Mouse (Mus musculus): Measurements from ENCODE around the gene Mucl3.
A peak's percentile ranks its signal among the peaks of the same experiment; 100 is the strongest.

Gene Mucl3

GRCm38 (mm10) chr17:35649429-35649828 is 5.9 kb upstream of the Mucl3 start:
- Histone ChIP-seq H3K9me3 (ENCODE audit: low read length) (no peaks in the 10 kb centered on the region; the same call in 1 of the 2 replicates), H3K36me3 (ENCODE audit: insufficient read depth, low read length) (peaks cover 2% of the 10 kb centered on the region; the same call in 1 of the 2 replicates), H3K4me1 (replicated peaks; ENCODE audit: low read depth, low read length) (peaks cover 37% of the 10 kb centered on the region), H3K4me3 (replicated peaks; ENCODE audit: low read length) (no peak overlapping the region), H3K27me3 (ENCODE audit: insufficient read depth, low read length) (peaks cover 31% of the 10 kb centered on the region)
- no peak for TF ChIP-seq POU5F1 (IDR thresholded peaks at IDR 0.05; ENCODE audit: borderline replicate concordance, low read length)
- TF ChIP-seq CTCF (conservative IDR thresholded peaks at IDR 0.05; ENCODE audit: low read length), result no peak
- no peak for TF ChIP-seq NANOG (IDR thresholded peaks at IDR 0.05; ENCODE audit: borderline replicate concordance, low read length)

- TF ChIP-seq POU5F1 (IDR thresholded peaks at IDR 0.05; ENCODE audit: borderline replicate concordance, low read length) (no peak), NANOG (IDR thresholded peaks at IDR 0.05; ENCODE audit: borderline replicate concordance, low read length) (no peak), CTCF (conservative IDR thresholded peaks at IDR 0.05; ENCODE audit: low read length) (no peak)
- no peaks in the 10 kb centered on the region for H3K9me3 ChIP-seq (ENCODE audit: low read length)
- no peak overlapping the region for H3K4me3 ChIP-seq (replicated peaks; ENCODE audit: low read length)
- peaks cover 35% of the 10 kb centered on the region for H3K4me1 ChIP-seq (replicated peaks; ENCODE audit: low read depth, low read length)
- peaks cover 27% of the 10 kb centered on the region for H3K27me3 ChIP-seq (ENCODE audit: insufficient read depth, low read length)
- no peaks in the 10 kb centered on the region for H3K36me3 ChIP-seq (ENCODE audit: insufficient read depth, low read length)
Measured at GRCm38 (mm10) chr17:35639352-35639751, 4.1 kb downstream of the Mucl3 start.

GRCm38 (mm10) chr17:35638475-35639190 is 4.9 kb downstream of the Mucl3 start:
- no peaks in the 10 kb centered on the region for H3K9me3 ChIP-seq (ENCODE audit: low read length)
- no peak overlapping the region for H3K4me3 ChIP-seq (replicated peaks; ENCODE audit: low read length)
- peaks cover 20% of the 10 kb centered on the region for H3K27me3 ChIP-seq (ENCODE audit: insufficient read depth, low read length)
- no peak for TF ChIP-seq NANOG (IDR thresholded peaks at IDR 0.05; ENCODE audit: borderline replicate concordance, low read length)
- no peak for TF ChIP-seq POU5F1 (IDR thresholded peaks at IDR 0.05; ENCODE audit: borderline replicate concordance, low read length)
- TF ChIP-seq CTCF (conservative IDR thresholded peaks at IDR 0.05; ENCODE audit: low read length), result no peak
- H3K36me3 ChIP-seq (ENCODE audit: insufficient read depth, low read length), result no peaks in the 10 kb centered on the region
- H3K4me1 ChIP-seq (replicated peaks; ENCODE audit: low read depth, low read length), result peaks cover 40% of the 10 kb centered on the region

GRCm38 (mm10) chr17:35636363-35636762 is 7.1 kb downstream of the Mucl3 start:
- H3K4me3 ChIP-seq (replicated peaks; ENCODE audit: low read length), result no peak overlapping the region
- H3K9me3 ChIP-seq (ENCODE audit: low read length), result no peaks in the 10 kb centered on the region
- no peak for TF ChIP-seq CTCF (conservative IDR thresholded peaks at IDR 0.05; ENCODE audit: low read length)
- no peak for TF ChIP-seq POU5F1 (IDR thresholded peaks at IDR 0.05; ENCODE audit: borderline replicate concordance, low read length)
- TF ChIP-seq NANOG (IDR thresholded peaks at IDR 0.05; ENCODE audit: borderline replicate concordance, low read length), result no peak
- no peaks in the 10 kb centered on the region for H3K36me3 ChIP-seq (ENCODE audit: insufficient read depth, low read length)
- H3K4me1 ChIP-seq (replicated peaks; ENCODE audit: low read depth, low read length), result peaks cover 33% of the 10 kb centered on the region
- peaks cover 4% of the 10 kb centered on the region; the same call in 1 of the 2 replicates for H3K27me3 ChIP-seq (ENCODE audit: insufficient read depth, low read length)

- Histone ChIP-seq H3K9me3 (ENCODE audit: low read length) (no peaks in the 10 kb centered on the region), H3K36me3 (ENCODE audit: insufficient read depth, low read length) (no peaks in the 10 kb centered on the region), H3K4me3 (replicated peaks; ENCODE audit: low read length) (peak overlapping the region; percentile 62), H3K27me3 (ENCODE audit: insufficient read depth, low read length) (peaks cover 3% of the 10 kb centered on the region; the same call in 1 of the 2 replicates), H3K4me1 (replicated peaks; ENCODE audit: low read depth, low read length) (peaks cover 32% of the 10 kb centered on the region)
- peak; percentile 61 for TF ChIP-seq CTCF (conservative IDR thresholded peaks at IDR 0.05; ENCODE audit: low read length)
- TF ChIP-seq POU5F1 (IDR thresholded peaks at IDR 0.05; ENCODE audit: borderline replicate concordance, low read length), result no peak
- TF ChIP-seq NANOG (IDR thresholded peaks at IDR 0.05; ENCODE audit: borderline replicate concordance, low read length), result no peak
Measured at GRCm38 (mm10) chr17:35635699-35636111, 7.8 kb downstream of the Mucl3 start.

- H3K4me3 ChIP-seq (replicated peaks; ENCODE audit: low read length), result no peak overlapping the region
- H3K9me3 ChIP-seq (ENCODE audit: low read length), result no peaks in the 10 kb centered on the region
- no peaks in the 10 kb centered on the region for H3K36me3 ChIP-seq (ENCODE audit: insufficient read depth, low read length)
- H3K4me1 ChIP-seq (replicated peaks; ENCODE audit: low read depth, low read length), result peaks cover 32% of the 10 kb centered on the region
- no peak for TF ChIP-seq NANOG (IDR thresholded peaks at IDR 0.05; ENCODE audit: borderline replicate concordance, low read length)
- peak; percentile 35; the same call in 1 of the 2 replicates for TF ChIP-seq CTCF (conservative IDR thresholded peaks at IDR 0.05; ENCODE audit: low read length)
- peaks cover 3% of the 10 kb centered on the region; the same call in 1 of the 2 replicates for H3K27me3 ChIP-seq (ENCODE audit: insufficient read depth, low read length)
Measured at GRCm38 (mm10) chr17:35635202-35635601, 8.3 kb downstream of the Mucl3 start.

- Histone ChIP-seq H3K27me3 (ENCODE audit: insufficient read depth, low read length) (no peaks in the 10 kb centered on the region), H3K4me3 (replicated peaks; ENCODE audit: low read length) (no peak overlapping the region), H3K4me1 (replicated peaks; ENCODE audit: low read depth, low read length) (peaks cover 28% of the 10 kb centered on the region), H3K36me3 (ENCODE audit: insufficient read depth, low read length) (no peaks in the 10 kb centered on the region), H3K9me3 (ENCODE audit: low read length) (peaks cover 4% of the 10 kb centered on the region; the same call in 1 of the 2 replicates)
- TF ChIP-seq NANOG (IDR thresholded peaks at IDR 0.05; ENCODE audit: borderline replicate concordance, low read length) (no peak), CTCF (conservative IDR thresholded peaks at IDR 0.05; ENCODE audit: low read length) (no peak), POU5F1 (IDR thresholded peaks at IDR 0.05; ENCODE audit: borderline replicate concordance, low read length) (no peak)
Measured at GRCm38 (mm10) chr17:35633992-35634391, 9.5 kb downstream of the Mucl3 start.

GRCm38 (mm10) chr17:35626537-35626936 is 17.0 kb downstream of the Mucl3 start, which contains the start of gene Gm9573:
Gm9573 (minus strand) TSS chr17:35626637.
- no peaks in the 10 kb centered on the region for H3K36me3 ChIP-seq (ENCODE audit: insufficient read depth, low read length)
- peak within 1 kb of the TSS; percentile 29 for H3K4me3 ChIP-seq (replicated peaks; ENCODE audit: low read length)
- H3K27me3 ChIP-seq (ENCODE audit: insufficient read depth, low read length), result no peaks in the 10 kb centered on the region
- peaks cover 66% of the 10 kb centered on the region for H3K9me3 ChIP-seq (ENCODE audit: low read length)
- TF ChIP-seq POU5F1 (IDR thresholded peaks at IDR 0.05; ENCODE audit: borderline replicate concordance, low read length) (no peak), CTCF (conservative IDR thresholded peaks at IDR 0.05; ENCODE audit: low read length) (no peak), NANOG (IDR thresholded peaks at IDR 0.05; ENCODE audit: borderline replicate concordance, low read length) (no peak)
- no peaks in the 10 kb centered on the region for H3K4me1 ChIP-seq (replicated peaks; ENCODE audit: low read depth, low read length)

Data from E14TG2a.4 (cell line).